Mouse (Mus musculus): Measurements from ENCODE around the gene Ccdc18.

GRCm38 (mm10) chr5:108266990-108267389, 134.3 kb downstream of the Ccdc18 start:
- TF ChIP-seq CTCF (IDR thresholded peaks at IDR 0.05; ENCODE audit: low read depth) (no peak), EP300 (IDR thresholded peaks at IDR 0.05; ENCODE audit: low read depth) (no peak)

Measured in heart, postnatal 0 days (tissue).